Mouse (Mus musculus) midbrain, embryonic 15.5 days (tissue): Measurements from ENCODE around the gene B3gntl1. TPM values are rescaled to one million over a fixed set of nuclear protein-coding genes. Genes with fewer than 3 reads are reported as not detected.

Source experiments
- ATAC-seq: fragments of 200-750 bp; cut with Nextera tagmentation; replicated peaks from 2 replicates; pipeline ENCODE4 v1.8.0; 2017; ENCODE audit warnings: moderate TSS enrichment
- H3K27ac ChIP-seq: fragments of 300-500 bp; sonication (generic); 2 replicates; pipeline ENCODE4 v1.5.1; 2015; ENCODE audit warnings: mild to moderate bottlenecking, inconsistent platforms
- H3K27me3 ChIP-seq: fragments of 300-500 bp; sonication (generic); replicated peaks from 2 replicates; pipeline ENCODE4 v1.6.1; 2015; ENCODE audit warnings: inconsistent platforms
- H3K36me3 ChIP-seq: fragments of 300-500 bp; sonication (generic); replicated peaks from 2 replicates; pipeline ENCODE4 v1.6.1; 2015; ENCODE audit warnings: inconsistent platforms
- H3K4me1 ChIP-seq: fragments of 300-500 bp; sonication (generic); 2 replicates; pipeline ENCODE4 v1.6.1; 2015; ENCODE audit warnings: inconsistent platforms
- H3K4me2 ChIP-seq: fragments of 300-500 bp; sonication (generic); 2 replicates; pipeline ENCODE4 v1.6.1; 2015; ENCODE audit warnings: inconsistent platforms, mild to moderate bottlenecking, moderate library complexity
- H3K4me3 ChIP-seq: fragments of 300-500 bp; sonication (generic); 2 replicates; pipeline ENCODE4 v1.5.1; 2015; ENCODE audit warnings: mild to moderate bottlenecking, inconsistent platforms
- H3K9ac ChIP-seq: fragments of 300-500 bp; sonication (generic); 2 replicates; pipeline ENCODE4 v1.6.1; 2015; ENCODE audit warnings: mild to moderate bottlenecking, inconsistent platforms
- H3K9me3 ChIP-seq: fragments of 300-500 bp; sonication (generic); 2 replicates; pipeline ENCODE4 v1.6.1; 2016; ENCODE audit warnings: inconsistent platforms
- WGBS: fragments of 180-500 bp; shearing (Covaris S2); methylation state at CpG from one replicate; pipeline ENCODE4 v1.1.7; 2015; ENCODE audit warnings: mixed read lengths; 5-methylcytosine and 5-hydroxymethylcytosine counted together
- polyA plus RNA-seq: library from polyadenylated mRNA; unstranded; fragments of >200 nt; fragmentation: Nextera tagmentation; extraction: Ambion mirVana; gene quantifications from 2 replicates; pipeline ENCODE4 v1.2.1, GENCODE M21; 2015

Gene B3gntl1
- polyA plus RNA-seq, 1 experiment from 2014 or later = 7.3 TPM

- Histone ChIP-seq H3K4me1 (no peaks in the 10 kb centered on the region), H3K9me3 (no peaks in the 10 kb centered on the region), H3K27me3 (no peaks in the 10 kb centered on the region), H3K27ac (no peak overlapping the region), H3K4me3 (no peak overlapping the region), H3K4me2 (no peak overlapping the region), H3K9ac (no peak overlapping the region), H3K36me3 (no peaks in the 10 kb centered on the region)
- WGBS = 69% methylated on average over 4 of the region's 4 CpGs
- ATAC-seq = no peak
These were observed 19.3 kb downstream of the B3gntl1 start for GRCm38 (mm10) chr11:121653631-121654030.

- Histone ChIP-seq H3K27me3 (no peaks in the 10 kb centered on the region), H3K36me3 (no peaks in the 10 kb centered on the region), H3K9ac (no peak overlapping the region), H3K27ac (no peak overlapping the region), H3K9me3 (no peaks in the 10 kb centered on the region), H3K4me3 (no peak overlapping the region), H3K4me1 (no peaks in the 10 kb centered on the region), H3K4me2 (no peak overlapping the region)
- WGBS = 57% methylated on average over 10 of the region's 10 CpGs
- ATAC-seq = no peak
These were observed 20.2 kb downstream of the B3gntl1 start for GRCm38 (mm10) chr11:121652547-121653305.

- no peak overlapping the region for H3K4me2 ChIP-seq
- H3K4me1 ChIP-seq = no peaks in the 10 kb centered on the region
- 94% methylated on average over 5 of the region's 5 CpGs for WGBS
- H3K36me3 ChIP-seq = no peaks in the 10 kb centered on the region
- H3K27me3 ChIP-seq = no peaks in the 10 kb centered on the region
- H3K9me3 ChIP-seq = no peaks in the 10 kb centered on the region
- H3K4me3 ChIP-seq = no peak overlapping the region
- H3K27ac ChIP-seq = no peak overlapping the region
- no peak overlapping the region for H3K9ac ChIP-seq
- ATAC-seq = no peak
These were observed 21.0 kb downstream of the B3gntl1 start for GRCm38 (mm10) chr11:121651983-121652382.

GRCm38 (mm10) chr11:121651556-121651955 lies 21.4 kb downstream of the B3gntl1 start:
- no peak overlapping the region for H3K27ac ChIP-seq
- no peak for ATAC-seq
- WGBS = 93% methylated on average over 9 of the region's 9 CpGs

DNA sequence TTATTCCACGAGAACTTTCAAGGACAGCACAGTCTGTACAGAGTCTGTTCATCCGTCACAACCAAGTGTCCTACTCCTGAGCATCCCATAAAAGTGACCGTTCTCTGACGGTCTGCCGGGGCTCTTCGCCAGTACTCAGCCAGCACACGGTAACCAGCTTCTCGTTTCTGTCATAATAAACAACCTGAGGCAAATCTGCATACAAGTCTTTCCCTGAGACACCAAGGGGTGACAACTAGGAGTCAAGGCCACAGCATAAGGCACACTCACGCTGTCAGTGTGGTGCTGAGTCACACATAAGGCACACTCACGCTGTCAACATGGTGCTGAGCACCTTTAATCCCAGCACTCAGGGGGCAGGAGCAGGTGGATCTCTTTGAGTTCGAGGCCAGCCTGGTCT lies 22.3 kb downstream of the B3gntl1 start:
- Histone ChIP-seq H3K4me2 (no peak overlapping the region), H3K9ac (no peak overlapping the region), H3K27ac (no peak overlapping the region), H3K9me3 (no peaks in the 10 kb centered on the region), H3K36me3 (no peaks in the 10 kb centered on the region), H3K4me1 (no peaks in the 10 kb centered on the region), H3K4me3 (no peak overlapping the region), H3K27me3 (no peaks in the 10 kb centered on the region)
- no peak for ATAC-seq
- 91% methylated on average over 11 of the region's 11 CpGs for WGBS

More at GRCm38 (mm10) chr11:121651556-121651955, 21.4 kb downstream of the B3gntl1 start:
- no peak overlapping the region for H3K4me2 ChIP-seq
- no peaks in the 10 kb centered on the region for H3K27me3 ChIP-seq
- no peaks in the 10 kb centered on the region for H3K4me1 ChIP-seq
- no peak overlapping the region for H3K9ac ChIP-seq
- no peak overlapping the region for H3K4me3 ChIP-seq
- H3K36me3 ChIP-seq = no peaks in the 10 kb centered on the region
- H3K9me3 ChIP-seq = no peaks in the 10 kb centered on the region

GRCm38 (mm10) chr11:121649900-121650299 lies 23.1 kb downstream of the B3gntl1 start:
- no peaks in the 10 kb centered on the region for H3K36me3 ChIP-seq
- no peak for ATAC-seq
- no peak overlapping the region for H3K9ac ChIP-seq
- WGBS = 75% methylated on average over 10 of the region's 10 CpGs
- H3K27ac ChIP-seq = no peak overlapping the region
- H3K4me2 ChIP-seq = no peak overlapping the region
- H3K27me3 ChIP-seq = no peaks in the 10 kb centered on the region
- no peaks in the 10 kb centered on the region for H3K4me1 ChIP-seq
- no peak overlapping the region for H3K4me3 ChIP-seq
- no peaks in the 10 kb centered on the region for H3K9me3 ChIP-seq

- ATAC-seq = no peak
- Histone ChIP-seq H3K9ac (no peak overlapping the region), H3K4me1 (no peaks in the 10 kb centered on the region), H3K27ac (no peak overlapping the region), H3K36me3 (no peaks in the 10 kb centered on the region), H3K27me3 (no peaks in the 10 kb centered on the region), H3K4me2 (no peak overlapping the region), H3K9me3 (no peaks in the 10 kb centered on the region), H3K4me3 (no peak overlapping the region)
- 92% methylated on average over 5 of the region's 5 CpGs for WGBS
These were observed 24.8 kb downstream of the B3gntl1 start for GRCm38 (mm10) chr11:121648166-121648565.

GRCm38 (mm10) chr11:121647321-121647720 lies 25.6 kb downstream of the B3gntl1 start:
- no peak for ATAC-seq
- WGBS = 82% methylated on average over 9 of the region's 9 CpGs
- H3K4me1 ChIP-seq = no peaks in the 10 kb centered on the region

GRCm38 (mm10) chr11:121645394-121645793 lies 27.6 kb downstream of the B3gntl1 start:
- H3K4me3 ChIP-seq = no peak overlapping the region
- 94% methylated on average over 6 of the region's 6 CpGs for WGBS
- no peak overlapping the region for H3K4me2 ChIP-seq
- no peaks in the 10 kb centered on the region for H3K4me1 ChIP-seq
- H3K27ac ChIP-seq = no peak overlapping the region
- H3K9me3 ChIP-seq = no peaks in the 10 kb centered on the region
- H3K9ac ChIP-seq = no peak overlapping the region
- no peaks in the 10 kb centered on the region for H3K27me3 ChIP-seq
- H3K36me3 ChIP-seq = no peaks in the 10 kb centered on the region
- no peak for ATAC-seq

More at GRCm38 (mm10) chr11:121647321-121647720, 25.6 kb downstream of the B3gntl1 start:
- Histone ChIP-seq H3K4me3 (no peak overlapping the region), H3K4me2 (no peak overlapping the region), H3K36me3 (no peaks in the 10 kb centered on the region), H3K9me3 (no peaks in the 10 kb centered on the region), H3K27me3 (no peaks in the 10 kb centered on the region), H3K27ac (no peak overlapping the region), H3K9ac (no peak overlapping the region)

DNA sequence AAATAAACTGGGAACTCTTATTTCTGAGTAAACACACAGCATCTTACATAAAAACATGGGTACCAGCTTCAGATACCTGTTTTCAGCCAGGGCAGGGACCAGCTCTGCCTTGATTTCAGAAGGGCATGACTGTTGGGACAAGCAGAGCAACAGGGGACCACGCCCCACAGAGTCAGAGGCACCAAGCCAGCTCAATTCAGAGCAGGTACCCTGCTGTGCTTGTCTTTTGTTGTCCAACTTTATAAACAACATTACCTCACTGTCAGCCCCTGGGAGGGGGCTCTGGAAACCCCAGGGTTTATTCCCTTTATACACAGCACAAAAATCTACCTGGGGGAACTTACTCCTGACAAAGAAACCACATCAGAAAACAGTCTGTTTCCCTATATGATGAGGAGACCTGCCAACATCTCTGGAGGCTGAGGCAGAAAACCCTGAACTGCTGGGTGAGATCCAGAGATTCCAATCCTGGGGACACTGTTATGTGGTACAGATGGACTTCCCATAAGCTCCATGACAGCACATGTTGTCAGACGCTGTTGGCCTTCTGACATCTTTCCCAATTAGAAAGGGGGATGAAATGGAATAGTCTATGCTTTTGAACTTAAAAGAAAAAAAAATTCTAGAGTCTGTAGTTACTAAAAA lies 31.3 kb downstream of the B3gntl1 start:
- Histone ChIP-seq H3K9ac (no peak overlapping the region), H3K27me3 (no peaks in the 10 kb centered on the region), H3K36me3 (peaks cover 5% of the 10 kb centered on the region; the same call in 1 of the 2 replicates), H3K4me1 (no peaks in the 10 kb centered on the region), H3K4me3 (no peak overlapping the region), H3K9me3 (no peaks in the 10 kb centered on the region), H3K27ac (no peak overlapping the region), H3K4me2 (no peak overlapping the region)
- no peak for ATAC-seq
- WGBS = 70% methylated on average over 2 of the region's 2 CpGs

GRCm38 (mm10) chr11:121636646-121637045 lies 36.3 kb downstream of the B3gntl1 start:
- H3K9ac ChIP-seq = no peak overlapping the region
- no peak for ATAC-seq
- WGBS = 95% methylated on average over 10 of the region's 10 CpGs
- no peaks in the 10 kb centered on the region for H3K27me3 ChIP-seq
- no peak overlapping the region for H3K4me2 ChIP-seq
- H3K36me3 ChIP-seq = peaks cover 5% of the 10 kb centered on the region; the same call in 1 of the 2 replicates
- no peak overlapping the region for H3K27ac ChIP-seq
- no peak overlapping the region for H3K4me3 ChIP-seq
- H3K4me1 ChIP-seq = no peaks in the 10 kb centered on the region
- no peaks in the 10 kb centered on the region for H3K9me3 ChIP-seq

- no peak overlapping the region for H3K27ac ChIP-seq
These were observed 41.5 kb downstream of the B3gntl1 start for GRCm38 (mm10) chr11:121631410-121631809.

DNA sequence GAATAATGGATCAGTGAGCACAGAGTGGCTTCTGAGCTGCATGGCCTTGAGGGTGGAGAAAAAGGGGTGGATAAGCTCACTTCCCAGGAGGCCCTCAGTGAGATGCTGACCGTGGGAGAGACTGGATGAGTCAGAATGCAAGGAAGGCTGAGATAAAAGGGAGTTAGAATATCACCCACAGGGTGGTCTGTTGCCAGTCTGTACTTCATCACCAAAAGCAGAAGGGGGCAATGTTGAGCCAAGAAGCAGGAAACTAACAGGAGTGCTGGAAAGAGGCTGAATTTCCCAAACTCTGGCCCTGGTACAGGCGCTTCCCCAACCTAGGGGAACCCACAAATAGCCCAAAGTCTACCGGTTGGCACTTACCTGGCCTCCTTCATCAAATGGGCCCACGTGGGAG lies 42.5 kb downstream of the B3gntl1 start:
- H3K4me3 ChIP-seq = no peak overlapping the region
- no peaks in the 10 kb centered on the region for H3K9me3 ChIP-seq
- no peaks in the 10 kb centered on the region for H3K36me3 ChIP-seq
- H3K4me1 ChIP-seq = no peaks in the 10 kb centered on the region
- H3K27ac ChIP-seq = no peak overlapping the region
- H3K9ac ChIP-seq = no peak overlapping the region
- WGBS = 84% methylated on average over 4 of the region's 4 CpGs
- no peak for ATAC-seq
- no peaks in the 10 kb centered on the region for H3K27me3 ChIP-seq
- no peak overlapping the region for H3K4me2 ChIP-seq

More at GRCm38 (mm10) chr11:121631410-121631809, 41.5 kb downstream of the B3gntl1 start:
- H3K4me2 ChIP-seq = no peak overlapping the region
- WGBS = 90% methylated on average over 7 of the region's 7 CpGs
- no peaks in the 10 kb centered on the region for H3K27me3 ChIP-seq
- no peaks in the 10 kb centered on the region for H3K4me1 ChIP-seq
- no peaks in the 10 kb centered on the region for H3K36me3 ChIP-seq
- H3K9ac ChIP-seq = no peak overlapping the region
- H3K9me3 ChIP-seq = no peaks in the 10 kb centered on the region
- no peak overlapping the region for H3K4me3 ChIP-seq
- ATAC-seq = no peak
